Mouse (Mus musculus) gastrocnemius, postnatal 4 days (tissue): Measurements from ENCODE around the gene Slc33a1. TPM values are rescaled to one million over a fixed set of nuclear protein-coding genes. Genes with fewer than 3 reads are reported as not detected.

Source experiments
- DNase-seq, 2 experiments: peaks; one replicate each; pipeline ENCODE4 v3.0.0; 2021 to 2022; ENCODE audit warnings: low spot score in 2 of 2, mixed read lengths in 2 of 2
- total RNA-seq, 2 experiments: library from RNA; stranded (reverse); gene quantifications; 2 replicates each; pipeline ENCODE4 v1.2.3; 2021

Gene Slc33a1
- total RNA-seq, 2 experiments from 2014 or later = 10.5 to 11.3 TPM

DNA sequence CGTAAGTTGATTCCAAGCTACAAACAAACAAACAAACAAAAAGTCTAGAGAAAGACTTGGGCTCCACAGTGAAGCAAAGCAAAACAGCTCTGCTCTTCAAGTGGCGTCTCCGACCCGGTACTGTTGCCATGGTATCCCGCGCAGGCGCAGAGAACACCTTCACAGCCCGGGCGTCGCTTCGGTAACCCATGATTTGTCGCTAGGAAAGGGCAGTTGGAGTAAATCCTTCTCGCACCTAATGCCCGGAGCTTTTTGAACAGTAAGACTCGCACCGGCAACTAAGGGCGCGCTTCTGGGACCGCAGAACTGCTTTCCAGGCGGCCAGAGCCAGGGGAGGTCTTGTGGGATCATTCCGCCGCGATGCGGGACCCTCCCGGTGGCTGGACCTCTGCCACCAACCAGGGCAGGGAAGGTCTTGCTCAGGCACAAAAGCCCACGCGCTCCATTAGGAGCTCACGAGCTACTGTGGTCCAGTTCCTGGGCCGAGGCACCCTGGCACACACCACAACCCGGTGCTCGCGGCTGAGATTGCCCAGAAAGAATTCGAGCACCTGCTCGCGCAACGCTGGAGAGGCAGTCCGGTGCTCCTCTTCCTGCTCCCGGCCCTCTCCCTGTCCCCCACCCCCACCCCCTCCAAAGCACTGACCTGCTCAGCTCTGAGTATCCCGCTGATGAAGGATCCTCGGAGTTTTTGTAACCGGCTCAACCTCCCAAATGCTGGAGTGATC is 65.8 kb downstream of the Slc33a1 start:
- DNase-seq = peak; percentile 31 to 63

GRCm38 (mm10) chr3:63897177-63897576 is 67.4 kb downstream of the Slc33a1 start:
- DNase-seq = no peak

- no peak for DNase-seq
Measured at GRCm38 (mm10) chr3:63896303-63896702, 68.3 kb downstream of the Slc33a1 start.

DNA sequence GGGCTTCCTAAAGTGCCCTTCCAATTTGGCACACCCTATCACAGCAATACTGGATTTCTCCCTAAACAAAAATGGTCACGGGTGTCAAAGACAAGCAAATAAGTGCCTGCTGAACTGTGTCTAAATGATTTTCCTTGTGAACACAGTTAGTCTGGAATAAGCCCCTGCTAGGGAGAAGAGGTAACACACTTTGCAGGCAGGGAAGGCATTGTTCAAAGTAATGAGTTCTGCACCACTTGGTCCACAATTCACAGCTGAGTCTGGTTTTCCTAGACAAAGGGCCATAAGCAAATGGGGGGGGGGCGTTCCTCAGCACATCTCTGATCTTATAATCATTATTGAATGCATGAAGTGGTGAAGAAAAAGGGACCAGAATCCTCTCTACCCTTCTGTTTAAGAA is 68.8 kb downstream of the Slc33a1 start:
- no peak for DNase-seq

DNA sequence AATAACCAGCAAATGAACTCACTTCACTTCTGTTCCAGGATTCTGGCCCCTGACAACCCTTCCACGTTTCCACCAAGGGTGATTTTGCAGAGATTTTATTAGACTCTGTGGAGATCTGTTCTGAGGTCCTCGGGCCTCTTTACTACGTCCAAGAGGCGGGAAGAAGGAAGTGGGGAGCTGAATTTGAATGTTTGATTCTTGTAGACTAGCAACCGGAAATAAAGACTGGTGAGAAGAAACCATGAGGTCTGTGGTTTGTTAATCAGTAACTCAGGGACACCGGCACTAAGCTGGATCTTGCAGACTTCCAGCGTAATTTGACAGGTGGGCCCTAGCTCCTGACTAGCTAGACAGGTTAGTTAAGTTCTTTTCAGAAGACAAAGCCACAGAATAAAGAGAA is 70.9 kb downstream of the Slc33a1 start:
- no peak for DNase-seq

DNA sequence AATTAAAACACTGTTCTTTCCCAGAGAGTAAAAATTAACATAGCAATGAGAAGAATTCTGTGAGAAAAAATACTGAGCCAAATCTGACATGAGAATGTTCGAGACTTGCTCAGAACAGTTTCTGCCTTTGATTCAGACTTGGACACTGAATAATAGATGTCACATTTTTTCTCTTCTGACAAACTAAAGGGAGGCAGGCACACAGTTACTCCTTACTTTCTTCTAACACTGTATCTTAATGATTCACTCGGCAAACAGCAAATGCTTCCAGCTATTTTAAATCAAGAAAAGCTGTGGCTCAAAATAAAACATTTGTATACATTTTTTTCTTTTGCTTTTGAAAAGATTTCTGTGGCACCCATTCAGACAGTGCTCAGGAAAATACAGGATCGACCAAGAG is 72.4 kb downstream of the Slc33a1 start:
- DNase-seq = no peak

Other genes starting within 250 kb of the Slc33a1 start
- gene Plch1, start 65.3 kb downstream of the Slc33a1 start, total RNA-seq = under 1 TPM; 0.31 to 0.61 TPM
- 1 to 10 TPM; 4.0 to 4.6 TPM for gene E130311K13Rik, start 35.3 kb downstream of the Slc33a1 start, total RNA-seq
- 10 to 100 TPM; 21.2 to 21.9 TPM for gene Gmps, start 11.3 kb upstream of the Slc33a1 start, total RNA-seq
- gene Vmn2r1, start 116.8 kb upstream of the Slc33a1 start, total RNA-seq = under 1 TPM; 0.26 to 0.42 TPM
- not detected for gene Vmn2r2, start 177.2 kb upstream of the Slc33a1 start, total RNA-seq